Mouse (Mus musculus) thymus, adult 2 months (tissue): Measurements from ENCODE around the gene Fbp1. TPM values are rescaled to one million over a fixed set of nuclear protein-coding genes. Genes with fewer than 3 reads are reported as not detected.

ENCODE experiments used
- DNase-seq: peaks from one replicate; pipeline ENCODE4 v3.0.0; 2021
- H3K27ac ChIP-seq: fragments of 200-500 bp; 2 replicates; pipeline ENCODE4 v1.5.1; 2012; ENCODE audit warnings: low read length, control low read depth; ENCODE audit not compliant: control insufficient read depth, insufficient read depth
- H3K27me3 ChIP-seq: fragments of 200-500 bp; 2 replicates; pipeline ENCODE4 v1.6.1; 2012; ENCODE audit warnings: mild to moderate bottlenecking, low read length, moderate library complexity, mixed read lengths; ENCODE audit not compliant: control insufficient read depth, insufficient read depth
- H3K36me3 ChIP-seq: fragments of 200-500 bp; 2 replicates; pipeline ENCODE4 v1.6.1; 2012; ENCODE audit warnings: mild to moderate bottlenecking, low read length, moderate library complexity; ENCODE audit not compliant: control insufficient read depth, insufficient read depth
- H3K4me1 ChIP-seq: fragments of 200-500 bp; replicated peaks from 2 replicates; pipeline ENCODE4 v1.6.1; 2012; ENCODE audit warnings: low read length; ENCODE audit not compliant: control insufficient read depth, insufficient read depth
- H3K4me3 ChIP-seq: fragments of 200-500 bp; 2 replicates; pipeline ENCODE4 v1.5.1; 2012; ENCODE audit warnings: mild to moderate bottlenecking, low read length, control low read depth, moderate library complexity; ENCODE audit not compliant: control insufficient read depth, insufficient read depth
- CTCF ChIP-seq: fragments of 200-500 bp; IDR thresholded peaks from 2 replicates; pipeline ENCODE4 v1.5.1; 2012; ENCODE audit warnings: mild to moderate bottlenecking, control low read depth, low read length, moderate library complexity, borderline replicate concordance; ENCODE audit not compliant: control insufficient read depth, poor library complexity, insufficient read depth; ENCODE audit errors: extremely low read depth
- POLR2A ChIP-seq: fragments of 200-500 bp; IDR thresholded peaks from 2 replicates; pipeline ENCODE4 v1.6.1; 2012; ENCODE audit warnings: mild to moderate bottlenecking, low read length, control low read depth, moderate library complexity; ENCODE audit not compliant: control insufficient read depth, poor library complexity, insufficient read depth; ENCODE audit errors: extremely low read depth
- WGBS: fragments of 180-500 bp; shearing (Covaris S2); methylation state at CpG from one replicate; pipeline ENCODE4 v1.1.7; 2018; 5-methylcytosine and 5-hydroxymethylcytosine counted together
- polyA plus RNA-seq: library from polyadenylated mRNA; depleted of rRNA; stranded (reverse); fragments of >200 nt; gene quantifications from 2 replicates; pipeline ENCODE4 v1.2.3, GENCODE M21; 2012

The Fbp1 gene
- polyA plus RNA-seq, 1 experiment, result 2.3 TPM

DNA sequence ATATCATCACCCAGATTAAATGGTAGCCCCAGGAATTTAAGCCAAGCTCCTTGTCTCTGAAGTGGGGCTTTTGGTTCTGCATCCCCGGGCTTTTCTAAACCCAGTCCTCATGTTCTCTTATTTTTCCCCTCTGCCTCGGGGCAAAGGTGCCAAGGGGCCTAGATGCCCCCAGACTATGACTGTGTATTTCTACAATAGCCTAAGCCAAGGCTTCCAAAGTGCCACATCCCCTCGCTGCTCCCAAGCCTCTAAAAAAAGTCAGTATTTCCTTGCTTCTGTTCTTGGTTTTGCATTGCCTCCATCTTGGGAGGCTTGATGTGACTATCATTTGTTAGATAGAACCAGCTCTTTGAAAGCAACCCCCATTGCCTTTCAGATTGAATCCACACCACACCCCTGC lies 3.5 kb downstream of the Fbp1 start:
- Histone ChIP-seq H3K27ac (no peak overlapping the region), H3K36me3 (no peaks in the 10 kb centered on the region), H3K4me3 (no peak overlapping the region), H3K27me3 (no peaks in the 10 kb centered on the region), H3K4me1 (peaks cover 23% of the 10 kb centered on the region)
- 84% methylated on average over 3 of the region's 3 CpGs for WGBS
- no peak for DNase-seq
- no peak for TF ChIP-seq POLR2A
- TF ChIP-seq CTCF, result no peak

DNA sequence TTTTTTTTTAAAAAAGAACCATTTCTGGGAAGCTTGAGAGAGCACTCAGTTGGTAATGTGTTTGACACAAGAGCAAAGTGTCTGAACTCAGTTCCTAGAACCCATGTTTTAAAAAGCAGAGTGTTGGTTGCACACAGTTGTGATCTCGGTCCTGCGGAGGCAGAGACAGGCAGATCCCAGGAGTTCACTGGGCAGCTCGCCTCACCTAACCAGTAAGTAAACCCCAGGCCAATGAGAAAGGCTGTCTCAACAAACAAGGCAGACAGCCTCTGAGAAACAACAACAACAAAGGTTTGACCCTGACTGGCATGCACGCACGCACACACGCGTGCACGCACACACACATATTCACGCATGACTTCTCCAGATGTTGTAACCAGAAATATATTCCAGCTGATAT lies 4.2 kb downstream of the Fbp1 start:
- Histone ChIP-seq H3K36me3 (no peaks in the 10 kb centered on the region), H3K27ac (no peak overlapping the region), H3K4me3 (no peak overlapping the region), H3K4me1 (peaks cover 27% of the 10 kb centered on the region), H3K27me3 (no peaks in the 10 kb centered on the region)
- 93% methylated on average over 9 of the region's 9 CpGs for WGBS
- no peak for DNase-seq
- TF ChIP-seq CTCF (no peak), POLR2A (no peak)

DNA sequence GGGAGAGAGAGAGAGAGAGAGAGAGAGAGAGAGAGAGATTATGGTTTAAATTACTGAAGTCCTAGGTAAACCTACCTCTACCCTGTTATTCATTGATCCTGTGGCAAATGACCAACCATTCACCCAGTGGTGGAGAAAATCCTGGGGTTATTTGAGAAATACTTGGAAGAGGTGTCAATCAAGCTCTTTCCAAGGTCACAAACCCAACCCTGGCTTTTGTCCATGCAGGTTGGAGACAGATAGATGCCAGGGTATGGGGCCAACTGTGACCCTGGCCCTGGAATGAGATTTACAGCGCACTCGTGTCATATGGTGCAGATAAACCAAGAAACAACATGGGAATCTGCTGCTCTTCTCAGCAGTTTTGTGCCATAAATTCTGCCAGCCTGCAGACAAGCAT lies 4.6 kb downstream of the Fbp1 start:
- TF ChIP-seq POLR2A (no peak), CTCF (no peak)
- 96% methylated on average over 2 of the region's 2 CpGs for WGBS
- Histone ChIP-seq H3K4me1 (peaks cover 31% of the 10 kb centered on the region), H3K27ac (no peak overlapping the region), H3K4me3 (no peak overlapping the region), H3K36me3 (no peaks in the 10 kb centered on the region), H3K27me3 (no peaks in the 10 kb centered on the region)
- no peak for DNase-seq

DNA sequence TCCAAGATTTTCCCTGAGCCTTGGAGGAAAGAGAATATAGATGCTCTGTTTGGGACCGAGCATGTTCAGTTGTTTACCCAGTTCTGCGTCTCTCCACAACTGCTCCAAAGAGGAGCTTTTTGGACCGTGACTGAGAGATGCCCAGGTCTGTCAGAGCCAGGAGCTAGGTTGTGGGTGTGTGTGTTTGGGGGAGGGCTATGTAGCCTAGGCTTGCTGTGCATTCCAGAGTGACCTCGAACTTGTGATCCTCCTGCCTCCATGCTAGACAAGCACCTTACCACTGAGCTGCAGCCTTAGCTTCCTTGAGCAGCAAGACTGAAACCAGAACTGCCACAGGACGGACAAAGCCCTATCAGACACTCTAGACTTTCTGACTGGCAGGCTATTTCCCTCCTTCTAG lies 5.2 kb downstream of the Fbp1 start:
- H3K4me3 ChIP-seq, result no peak overlapping the region
- H3K36me3 ChIP-seq, result no peaks in the 10 kb centered on the region
- no peaks in the 10 kb centered on the region for H3K27me3 ChIP-seq
- no peak for TF ChIP-seq CTCF
- no peak for TF ChIP-seq POLR2A
- DNase-seq, result no peak
- H3K27ac ChIP-seq, result no peak overlapping the region
- peaks cover 29% of the 10 kb centered on the region for H3K4me1 ChIP-seq
- 90% methylated on average over 5 of the region's 5 CpGs for WGBS

DNA sequence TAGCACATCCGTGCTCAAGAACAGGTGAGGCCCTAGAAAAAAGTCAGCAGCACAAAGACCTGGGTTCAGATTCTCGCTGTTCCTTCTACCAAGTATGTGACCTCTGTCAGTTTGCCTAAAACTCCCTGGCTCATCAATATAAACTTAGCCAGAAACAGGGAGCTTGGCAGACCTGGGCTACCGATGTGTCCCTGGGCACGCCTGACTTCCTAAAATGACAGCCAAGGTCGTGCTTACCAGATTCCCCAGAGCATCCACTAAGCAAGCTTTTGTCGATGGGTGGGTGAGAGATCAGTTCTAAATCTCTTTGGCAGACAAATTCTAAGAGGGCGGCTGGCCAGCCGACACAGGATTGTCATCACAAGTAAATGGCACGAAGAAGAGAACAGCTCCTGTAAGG lies 6.7 kb downstream of the Fbp1 start:
- no peak overlapping the region for H3K27ac ChIP-seq
- 94% methylated on average over 9 of the region's 9 CpGs for WGBS

DNA sequence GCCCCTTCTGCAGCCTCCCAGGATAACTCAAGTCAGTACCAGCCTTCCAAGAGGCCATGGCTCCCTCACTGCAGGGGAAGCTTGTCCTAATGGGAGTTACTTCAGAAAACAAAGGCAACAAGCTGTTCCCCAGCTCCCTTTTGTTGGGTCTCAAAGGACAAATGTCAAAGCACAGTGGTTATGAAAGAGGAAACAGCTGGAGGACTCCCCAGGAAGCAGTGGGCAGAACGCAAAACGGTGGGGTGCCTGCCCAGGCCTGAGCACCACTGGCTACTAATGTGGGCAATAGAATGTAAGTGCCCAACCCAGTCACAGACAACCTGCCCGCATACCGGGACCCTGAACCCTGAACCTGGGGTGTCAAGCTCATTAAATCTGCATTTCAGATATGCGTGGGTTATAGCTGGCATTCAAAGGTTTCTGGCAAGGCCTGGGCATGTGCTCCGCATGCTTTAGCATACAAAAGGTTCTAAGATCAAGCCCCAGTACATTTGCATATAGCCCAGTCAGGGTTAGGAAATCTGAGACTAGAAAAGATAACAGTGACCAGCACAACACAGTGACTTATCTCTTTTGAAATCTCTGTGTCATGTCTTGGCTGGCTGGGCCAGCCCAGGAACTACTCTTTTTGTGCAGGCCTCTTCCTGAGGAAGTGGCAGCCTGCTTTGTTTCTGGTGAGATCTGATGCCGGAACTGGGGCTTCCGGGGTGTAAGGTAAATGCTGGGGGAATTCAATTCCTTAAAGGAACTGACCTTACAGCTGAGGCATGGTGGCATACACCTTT lies 8.1 kb downstream of the Fbp1 start:
- H3K4me1 ChIP-seq, result peaks cover 25% of the 10 kb centered on the region
- H3K36me3 ChIP-seq, result no peaks in the 10 kb centered on the region
- no peak for TF ChIP-seq POLR2A
- no peak for TF ChIP-seq CTCF
- no peaks in the 10 kb centered on the region for H3K27me3 ChIP-seq
- 6% methylated on average over 8 of the region's 8 CpGs for WGBS
- no peak overlapping the region for H3K4me3 ChIP-seq
- peak overlapping the region; percentile 92 for H3K27ac ChIP-seq
- DNase-seq, result peak; percentile 56

More for the DNA sequence above, 6.7 kb downstream of the Fbp1 start:
- Histone ChIP-seq H3K27me3 (no peaks in the 10 kb centered on the region), H3K4me3 (no peak overlapping the region), H3K36me3 (no peaks in the 10 kb centered on the region), H3K4me1 (peaks cover 25% of the 10 kb centered on the region)
- no peak for TF ChIP-seq POLR2A
- DNase-seq, result no peak

DNA sequence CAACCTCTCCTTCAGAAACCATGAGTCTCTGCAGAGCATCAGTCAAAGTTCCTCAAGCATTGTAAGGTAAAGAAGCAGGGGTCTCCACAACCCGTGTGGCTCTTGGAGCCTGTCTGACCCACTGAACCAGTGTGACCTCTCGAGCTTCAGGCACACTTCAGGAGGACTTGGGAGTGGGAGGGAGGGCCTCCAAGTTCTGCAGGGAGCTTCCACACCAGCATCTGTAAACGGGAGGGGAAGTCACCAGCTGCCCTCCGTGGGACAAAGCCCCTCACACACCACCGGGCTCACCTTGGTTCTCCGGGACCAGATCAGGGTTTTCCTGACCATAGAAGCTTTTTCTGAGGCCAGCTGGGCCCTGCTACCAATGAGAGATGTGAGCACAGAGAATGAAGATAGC lies 8.7 kb downstream of the Fbp1 start:
- Histone ChIP-seq H3K4me3 (no peak overlapping the region), H3K4me1 (peaks cover 25% of the 10 kb centered on the region), H3K36me3 (no peaks in the 10 kb centered on the region), H3K27ac (peak overlapping the region; percentile 92), H3K27me3 (no peaks in the 10 kb centered on the region)
- peak; percentile 13 for DNase-seq
- TF ChIP-seq CTCF, result no peak
- TF ChIP-seq POLR2A, result no peak
- 18% methylated on average over 6 of the region's 6 CpGs for WGBS
